Mouse (Mus musculus) cortical plate, adult 2 months (tissue): Measurements from ENCODE around the gene Cubn.

Experiments used
- CTCF ChIP-seq: fragments of 200-500 bp; IDR thresholded peaks from 2 replicates; pipeline ENCODE4 v1.5.1; 2011; ENCODE audit warnings: mild to moderate bottlenecking, control low read depth, low read length; ENCODE audit not compliant: insufficient read depth; ENCODE audit errors: extremely low read depth
- POLR2A ChIP-seq: fragments of 200-500 bp; IDR thresholded peaks from 2 replicates; pipeline ENCODE4 v1.6.1; 2011; ENCODE audit warnings: mild to moderate bottlenecking, low read length, control low read depth; ENCODE audit not compliant: insufficient read depth; ENCODE audit errors: extremely low read depth

DNA sequence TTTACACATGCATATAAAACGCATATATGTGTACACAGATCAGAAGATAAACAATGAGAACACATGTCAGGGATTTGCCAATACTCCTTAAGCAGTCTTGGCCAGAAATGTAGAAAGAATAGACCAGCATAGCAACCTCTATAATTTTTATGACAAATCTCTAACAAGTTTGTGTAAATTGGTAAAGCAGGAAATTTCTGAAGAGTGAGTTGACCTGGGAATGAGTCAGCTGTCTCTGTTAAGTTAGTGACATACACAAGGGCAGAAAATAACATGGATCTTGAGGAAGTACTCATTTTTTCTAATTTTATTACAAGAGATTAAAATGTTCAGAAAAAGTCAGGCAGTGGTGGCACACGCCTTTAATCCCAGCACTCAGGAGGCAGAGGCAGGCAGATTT lies 34.6 kb upstream of the Cubn start:
- TF ChIP-seq CTCF (no peak), POLR2A (no peak)
